Mouse (Mus musculus) ES-Bruce4 (cell line): ENCODE data around the gene Magoh. TPM values are rescaled to one million over a fixed set of nuclear protein-coding genes. Genes with fewer than 3 reads are reported as not detected.

Experiments used
- H3K27ac ChIP-seq: 2 replicates; pipeline ENCODE4 v1.5.1; 2012; ENCODE audit warnings: low read length, inconsistent platforms; ENCODE audit not compliant: insufficient read depth
- H3K27me3 ChIP-seq: 2 replicates; pipeline ENCODE4 v1.6.1; 2012; ENCODE audit warnings: mild to moderate bottlenecking, low read length, inconsistent platforms; ENCODE audit not compliant: control insufficient read depth, poor library complexity, insufficient read depth, severe bottlenecking
- H3K36me3 ChIP-seq: 2 replicates; pipeline ENCODE4 v1.6.1; 2012; ENCODE audit warnings: inconsistent platforms, mild to moderate bottlenecking, low read length, moderate library complexity; ENCODE audit not compliant: control insufficient read depth, poor library complexity, insufficient read depth, severe bottlenecking
- H3K4me1 ChIP-seq: one replicate; pipeline ENCODE4 v1.8.1; 2011; ENCODE audit warnings: low read length; ENCODE audit not compliant: control insufficient read depth, insufficient read depth
- H3K4me3 ChIP-seq: 2 replicates; pipeline ENCODE4 v1.5.1; 2011; ENCODE audit warnings: low read depth, mild to moderate bottlenecking, low read length
- H3K9ac ChIP-seq: 2 replicates; pipeline ENCODE4 v1.6.1; 2012; ENCODE audit warnings: low read depth, mild to moderate bottlenecking, inconsistent platforms; ENCODE audit not compliant: poor library complexity, severe bottlenecking
- H3K9me3 ChIP-seq: replicated peaks from 2 replicates; pipeline ENCODE4 v1.6.1; 2012; ENCODE audit warnings: mild to moderate bottlenecking, low read length, inconsistent platforms; ENCODE audit not compliant: control insufficient read depth, poor library complexity, insufficient read depth, severe bottlenecking
- CTCF ChIP-seq: IDR thresholded peaks from one replicate; pipeline ENCODE4 v1.8.1; 2011; ENCODE audit warnings: low read depth, low read length
- EP300 ChIP-seq: IDR thresholded peaks from 2 replicates; pipeline ENCODE4 v1.6.1; 2011; ENCODE audit warnings: low read depth, low read length; ENCODE audit not compliant: insufficient read depth
- POLR2A ChIP-seq: IDR thresholded peaks from one replicate; pipeline ENCODE4 v1.8.1; 2011; ENCODE audit warnings: low read length; ENCODE audit not compliant: insufficient read depth
- polyA plus RNA-seq: library from polyadenylated mRNA; stranded (reverse); fragments of >200 nt; gene quantifications from 2 replicates; pipeline ENCODE4 v1.2.4, GENCODE M21; 2011; ENCODE audit warnings: low read depth; ENCODE audit not compliant: missing spikeins, insufficient read depth, insufficient read length

Magoh gene
- polyA plus RNA-seq, 1 experiment: 205 TPM

DNA sequence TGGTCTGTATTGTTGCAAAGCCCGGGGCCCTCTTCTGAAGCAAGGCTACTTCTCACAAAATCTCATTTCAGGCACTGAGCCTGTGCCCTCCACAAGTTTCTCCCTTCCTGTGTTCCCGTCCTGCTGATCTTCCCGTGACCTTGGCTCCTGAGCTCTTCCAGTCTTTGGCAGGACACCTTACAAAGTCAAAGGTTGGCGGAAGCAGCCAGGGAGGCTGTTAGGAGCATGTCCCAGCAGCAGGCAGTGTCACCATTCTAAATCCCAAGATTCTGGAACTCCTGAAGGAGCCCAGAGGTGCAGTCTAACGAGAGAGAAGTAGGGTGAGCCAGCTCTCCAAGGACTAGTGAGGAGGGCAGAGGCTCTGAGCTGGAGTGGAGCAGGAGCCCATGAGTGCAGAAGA lies 31.0 kb upstream of the Magoh start:
- Histone ChIP-seq H3K27ac (no peak overlapping the region), H3K9ac (no peak overlapping the region), H3K9me3 (no peaks in the 10 kb centered on the region), H3K27me3 (no peaks in the 10 kb centered on the region), H3K4me1 (no peaks in the 10 kb centered on the region), H3K36me3 (no peaks in the 10 kb centered on the region), H3K4me3 (no peak overlapping the region)
- no peak for TF ChIP-seq EP300
- TF ChIP-seq CTCF: no peak

DNA sequence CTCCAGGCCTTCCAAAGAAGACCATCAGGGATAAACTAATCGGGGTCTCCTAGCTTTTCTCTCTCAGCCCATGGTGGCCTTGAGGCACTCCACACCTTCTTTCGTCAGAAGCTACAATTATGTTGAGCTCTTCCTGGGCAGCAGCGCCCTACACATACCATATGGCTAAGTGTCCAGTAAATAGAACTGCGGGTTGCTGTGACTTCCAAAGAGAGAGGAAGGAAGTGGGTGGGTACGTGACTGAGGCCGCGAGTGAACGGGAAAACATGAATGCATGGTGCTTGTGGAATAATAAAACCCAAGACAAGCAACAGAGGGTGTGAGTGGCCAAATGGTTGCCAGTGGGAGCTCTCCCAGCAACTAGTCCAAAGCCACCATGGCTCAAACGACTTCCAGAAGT lies 29.9 kb upstream of the Magoh start:
- Histone ChIP-seq H3K27me3 (no peaks in the 10 kb centered on the region), H3K9me3 (no peaks in the 10 kb centered on the region), H3K36me3 (no peaks in the 10 kb centered on the region), H3K4me3 (no peak overlapping the region), H3K4me1 (no peaks in the 10 kb centered on the region), H3K9ac (no peak overlapping the region), H3K27ac (no peak overlapping the region)
- TF ChIP-seq CTCF (no peak), POLR2A (no peak), EP300 (no peak)

- Histone ChIP-seq H3K9ac (no peak overlapping the region), H3K27ac (no peak overlapping the region), H3K36me3 (no peaks in the 10 kb centered on the region), H3K9me3 (no peaks in the 10 kb centered on the region), H3K4me1 (no peaks in the 10 kb centered on the region), H3K4me3 (no peak overlapping the region), H3K27me3 (no peaks in the 10 kb centered on the region)
- TF ChIP-seq POLR2A (no peak), EP300 (no peak), CTCF (no peak)
Observed at GRCm38 (mm10) chr4:107850091-107850490, 29.5 kb upstream of the Magoh start.

GRCm38 (mm10) chr4:107853333-107853732 lies 26.2 kb upstream of the Magoh start:
- Histone ChIP-seq H3K9ac (no peak overlapping the region), H3K36me3 (no peaks in the 10 kb centered on the region), H3K27ac (no peak overlapping the region), H3K27me3 (no peaks in the 10 kb centered on the region), H3K9me3 (no peaks in the 10 kb centered on the region), H3K4me1 (no peaks in the 10 kb centered on the region), H3K4me3 (no peak overlapping the region)
- TF ChIP-seq POLR2A (no peak), CTCF (no peak), EP300 (no peak)

GRCm38 (mm10) chr4:107853836-107854235 lies 25.7 kb upstream of the Magoh start:
- Histone ChIP-seq H3K4me3 (no peak overlapping the region), H3K9me3 (no peaks in the 10 kb centered on the region), H3K36me3 (no peaks in the 10 kb centered on the region), H3K9ac (no peak overlapping the region), H3K27ac (no peak overlapping the region), H3K4me1 (no peaks in the 10 kb centered on the region), H3K27me3 (no peaks in the 10 kb centered on the region)
- TF ChIP-seq EP300 (no peak), POLR2A (no peak), CTCF (no peak)

DNA sequence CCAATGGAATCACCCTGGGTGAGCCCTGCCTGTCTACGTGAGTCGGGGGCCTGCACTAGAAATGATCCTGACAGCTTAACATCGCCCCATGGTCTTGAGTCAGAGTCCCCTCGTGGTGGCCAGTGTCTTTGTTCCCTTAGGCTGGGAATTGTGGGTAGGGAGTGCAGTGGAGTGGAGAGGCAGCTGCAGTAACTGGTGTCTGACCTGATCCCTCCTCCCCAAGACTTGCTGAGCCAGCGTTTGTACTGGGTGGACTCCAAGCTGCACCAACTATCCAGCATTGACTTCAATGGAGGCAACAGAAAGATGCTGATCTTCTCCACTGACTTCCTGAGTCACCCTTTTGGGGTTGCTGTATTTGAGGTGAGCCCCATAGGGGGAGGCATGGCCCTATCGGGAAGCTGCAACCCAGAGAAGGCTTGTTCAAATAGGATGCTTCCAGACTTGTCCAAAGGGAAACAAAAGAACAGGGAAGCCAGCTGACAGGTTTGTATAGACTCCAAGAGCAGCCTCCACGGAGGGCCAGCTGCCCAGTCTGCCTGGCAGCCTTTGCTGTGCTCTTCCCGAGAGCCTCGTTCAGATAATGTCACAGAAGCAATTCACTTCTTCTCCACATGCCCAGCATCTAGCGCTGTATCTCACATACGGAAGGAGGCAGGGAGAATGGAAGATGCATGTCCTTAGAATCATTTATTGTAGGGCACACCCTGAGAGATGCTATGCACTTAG lies 22.4 kb upstream of the Magoh start:
- no peaks in the 10 kb centered on the region for H3K9me3 ChIP-seq
- no peaks in the 10 kb centered on the region for H3K27me3 ChIP-seq
- H3K4me1 ChIP-seq: no peaks in the 10 kb centered on the region
- TF ChIP-seq POLR2A (no peak), EP300 (no peak), CTCF (no peak)
- no peak overlapping the region for H3K27ac ChIP-seq
- no peak overlapping the region for H3K9ac ChIP-seq
- H3K4me3 ChIP-seq: no peak overlapping the region
- H3K36me3 ChIP-seq: no peaks in the 10 kb centered on the region
